Mouse (Mus musculus) limb, embryonic 11.5 days (tissue): ENCODE data around the gene Nos1. TPM values are rescaled to one million over a fixed set of nuclear protein-coding genes. Genes with fewer than 3 reads are reported as not detected.

Source experiments
- ATAC-seq: fragments of 200-750 bp; cut with Nextera tagmentation; 2 replicates; pipeline ENCODE4 v1.8.0; 2017; ENCODE audit warnings: low read depth; ENCODE audit not compliant: insufficient number of reproducible peaks, low FRiP score, low TSS enrichment
- DNase-seq: peaks from one replicate; pipeline ENCODE4 v3.0.0-alpha.2; 2015; ENCODE audit warnings: low spot score
- H3K27ac ChIP-seq: fragments of 300-500 bp; sonication (generic); replicated peaks from 2 replicates; pipeline ENCODE4 v1.5.1; 2014; ENCODE audit warnings: low read depth, mild to moderate bottlenecking, low read length
- H3K27me3 ChIP-seq: fragments of 300-500 bp; sonication (generic); 2 replicates; pipeline ENCODE4 v1.6.1; 2014; ENCODE audit warnings: mild to moderate bottlenecking, low read length, mixed read lengths; ENCODE audit not compliant: control insufficient read depth, insufficient read depth
- H3K36me3 ChIP-seq: fragments of 300-500 bp; sonication (generic); 2 replicates; pipeline ENCODE4 v1.6.1; 2014; ENCODE audit warnings: mild to moderate bottlenecking, low read length, moderate library complexity, mixed read lengths; ENCODE audit not compliant: control insufficient read depth, insufficient read depth
- H3K4me1 ChIP-seq: fragments of 300-500 bp; sonication (generic); 2 replicates; pipeline ENCODE4 v1.6.1; 2014; ENCODE audit warnings: low read length, mixed read lengths; ENCODE audit not compliant: control insufficient read depth, insufficient read depth
- H3K4me2 ChIP-seq: fragments of 300-500 bp; sonication (generic); 2 replicates; pipeline ENCODE4 v1.6.1; 2014; ENCODE audit warnings: low read depth, mild to moderate bottlenecking, moderate library complexity; ENCODE audit not compliant: severe bottlenecking
- H3K4me3 ChIP-seq: fragments of 300-500 bp; sonication (generic); 2 replicates; pipeline ENCODE4 v1.5.1; 2014; ENCODE audit warnings: low read depth, low read length
- H3K9ac ChIP-seq: fragments of 300-500 bp; sonication (generic); 2 replicates; pipeline ENCODE4 v1.6.1; 2014; ENCODE audit warnings: mild to moderate bottlenecking, low read length
- H3K9me3 ChIP-seq: fragments of 300-500 bp; sonication (generic); 2 replicates; pipeline ENCODE4 v1.6.1; 2016; ENCODE audit warnings: low read length; ENCODE audit not compliant: control insufficient read depth
- WGBS: fragments of 180-500 bp; shearing (Covaris S2); extraction: QIAGEN DNeasy Blood & Tissue Kit; methylation state at CpG from one replicate; pipeline ENCODE4 v1.1.7; 2014; 5-methylcytosine and 5-hydroxymethylcytosine counted together
- polyA plus RNA-seq: library from polyadenylated mRNA; unstranded; fragments of >200 nt; fragmentation: Nextera tagmentation; extraction: Ambion mirVana; gene quantifications from 2 replicates; pipeline ENCODE4 v1.2.1, GENCODE M21; 2014

Gene Nos1
- polyA plus RNA-seq, 1 experiment from 2014 or later = 0.12 TPM

GRCm38 (mm10) chr5:117823811-117824210, 43.0 kb downstream of the Nos1 start:
- no peak overlapping the region for H3K4me3 ChIP-seq
- ATAC-seq = no peak
- H3K4me2 ChIP-seq = no peak overlapping the region
- no peak for DNase-seq
- H3K27me3 ChIP-seq = no peaks in the 10 kb centered on the region
- no peak overlapping the region for H3K9ac ChIP-seq
- H3K27ac ChIP-seq = no peak overlapping the region
- 93% methylated on average over 9 of the region's 9 CpGs for WGBS
- no peaks in the 10 kb centered on the region for H3K4me1 ChIP-seq
- no peaks in the 10 kb centered on the region for H3K9me3 ChIP-seq
- no peaks in the 10 kb centered on the region for H3K36me3 ChIP-seq

- no peak overlapping the region for H3K4me2 ChIP-seq
- no peaks in the 10 kb centered on the region for H3K27me3 ChIP-seq
- H3K27ac ChIP-seq = no peak overlapping the region
- WGBS = 82% methylated on average over 5 of the region's 5 CpGs
- ATAC-seq = no peak
- no peak overlapping the region for H3K9ac ChIP-seq
- no peak for DNase-seq
- no peaks in the 10 kb centered on the region for H3K9me3 ChIP-seq
- no peaks in the 10 kb centered on the region for H3K36me3 ChIP-seq
- H3K4me3 ChIP-seq = no peak overlapping the region
- H3K4me1 ChIP-seq = no peaks in the 10 kb centered on the region
Measured at GRCm38 (mm10) chr5:117824486-117824885, 43.7 kb downstream of the Nos1 start.

GRCm38 (mm10) chr5:117825336-117825735, 44.5 kb downstream of the Nos1 start:
- no peak overlapping the region for H3K4me3 ChIP-seq
- no peak overlapping the region for H3K4me2 ChIP-seq
- no peaks in the 10 kb centered on the region for H3K27me3 ChIP-seq
- DNase-seq = no peak
- no peaks in the 10 kb centered on the region for H3K4me1 ChIP-seq
- ATAC-seq = no peak
- 75% methylated on average over 11 of the region's 11 CpGs for WGBS
- no peaks in the 10 kb centered on the region for H3K36me3 ChIP-seq
- H3K27ac ChIP-seq = no peak overlapping the region
- no peaks in the 10 kb centered on the region for H3K9me3 ChIP-seq
- no peak overlapping the region for H3K9ac ChIP-seq

GRCm38 (mm10) chr5:117827366-117827765, 46.5 kb downstream of the Nos1 start:
- Histone ChIP-seq H3K27ac (no peak overlapping the region), H3K9me3 (no peaks in the 10 kb centered on the region), H3K9ac (no peak overlapping the region), H3K4me3 (no peak overlapping the region), H3K4me2 (no peak overlapping the region), H3K36me3 (no peaks in the 10 kb centered on the region), H3K27me3 (no peaks in the 10 kb centered on the region), H3K4me1 (no peaks in the 10 kb centered on the region)
- whole genome bisulfite sequencing = 73% methylated on average over 6 of the region's 6 CpGs
- no peak for DNase-seq
- ATAC-seq = no peak

- Histone ChIP-seq H3K36me3 (no peaks in the 10 kb centered on the region), H3K9me3 (no peaks in the 10 kb centered on the region), H3K27ac (no peak overlapping the region), H3K4me3 (no peak overlapping the region), H3K4me1 (0 out of 2 replicates have a peak, but pooled peaks cover 2% of the 10 kb centered on the region), H3K9ac (no peak overlapping the region), H3K27me3 (peaks cover 21% of the 10 kb centered on the region), H3K4me2 (no peak overlapping the region)
- ATAC-seq = no peak
- 7% methylated on average over 5 of the region's 5 CpGs for WGBS
- peak; percentile 90 for DNase-seq
Measured at GRCm38 (mm10) chr5:117836930-117837329, 56.1 kb downstream of the Nos1 start.

- no peak overlapping the region for H3K4me3 ChIP-seq
- 0 out of 2 replicates have a peak, but pooled peaks cover 5% of the 10 kb centered on the region for H3K4me1 ChIP-seq
- 29% methylated on average over 9 of the region's 9 CpGs for whole genome bisulfite sequencing
- H3K9ac ChIP-seq = no peak overlapping the region
- no peak overlapping the region for H3K27ac ChIP-seq
- peaks cover 29% of the 10 kb centered on the region for H3K27me3 ChIP-seq
- no peak overlapping the region for H3K4me2 ChIP-seq
- no peak for DNase-seq
- no peaks in the 10 kb centered on the region for H3K36me3 ChIP-seq
- no peak for ATAC-seq
- no peaks in the 10 kb centered on the region for H3K9me3 ChIP-seq
Measured at GRCm38 (mm10) chr5:117837731-117838130, 56.9 kb downstream of the Nos1 start.

- no peak overlapping the region for H3K27ac ChIP-seq
- no peak overlapping the region for H3K4me2 ChIP-seq
- H3K9ac ChIP-seq = no peak overlapping the region
- H3K4me1 ChIP-seq = 0 out of 2 replicates have a peak, but pooled peaks cover 5% of the 10 kb centered on the region
- ATAC-seq = no peak
- 75% methylated on average over 7 of the region's 7 CpGs for WGBS
- no peaks in the 10 kb centered on the region for H3K9me3 ChIP-seq
- H3K36me3 ChIP-seq = no peaks in the 10 kb centered on the region
- H3K27me3 ChIP-seq = peaks cover 46% of the 10 kb centered on the region
- no peak for DNase-seq
- H3K4me3 ChIP-seq = no peak overlapping the region
Measured at GRCm38 (mm10) chr5:117839501-117839900, 58.7 kb downstream of the Nos1 start.

GRCm38 (mm10) chr5:117840203-117840602, 59.4 kb downstream of the Nos1 start:
- Histone ChIP-seq H3K27me3 (peaks cover 46% of the 10 kb centered on the region), H3K4me1 (0 out of 2 replicates have a peak, but pooled peaks cover 5% of the 10 kb centered on the region), H3K36me3 (no peaks in the 10 kb centered on the region), H3K9ac (no peak overlapping the region), H3K9me3 (no peaks in the 10 kb centered on the region), H3K4me2 (no peak overlapping the region), H3K4me3 (no peak overlapping the region), H3K27ac (no peak overlapping the region)
- ATAC-seq = no peak
- DNase-seq = no peak
- 43% methylated on average over 9 of the region's 9 CpGs for WGBS

- Histone ChIP-seq H3K4me3 (no peak overlapping the region), H3K27me3 (peaks cover 46% of the 10 kb centered on the region), H3K9ac (no peak overlapping the region), H3K27ac (no peak overlapping the region), H3K36me3 (no peaks in the 10 kb centered on the region), H3K9me3 (no peaks in the 10 kb centered on the region), H3K4me2 (no peak overlapping the region), H3K4me1 (0 out of 2 replicates have a peak, but pooled peaks cover 5% of the 10 kb centered on the region)
- WGBS = 26% methylated on average over 5 of the region's 5 CpGs
- DNase-seq = no peak
- ATAC-seq = no peak
Measured at GRCm38 (mm10) chr5:117840988-117841387, 60.2 kb downstream of the Nos1 start.
